ENCODE assay signal across 8 mouse cellular contexts in genomic region chr16:90400906-90401666, GRCm38 (mm10). TPM values are rescaled to one million over a fixed set of nuclear protein-coding genes. Genes with fewer than 3 reads are reported as not detected.
A peak's percentile ranks its signal among the peaks of the same experiment; 100 is the strongest.
DNase-seq lines count a peak whose midpoint lies in the region; ATAC-seq and TF ChIP-seq lines count a peak whose summit lies in the region.
"Had no signal": no experiment of that assay in that cellular context is flagged by ENCODE, and none has a peak within 500 bp of the region (broad histone marks: within the 10 kb centered on the region; RNA-seq: fewer than 3 reads in every experiment).

No protein-coding gene starts in this region.

- TF ChIP-seq EP300 in stomach, postnatal 0 days (optimal IDR thresholded peaks at IDR 0.05), result no peak

- H3K4me1 ChIP-seq in midbrain, embryonic 10.5 days, result peaks cover 33% of the 10 kb centered on the region
- H3K4me1 ChIP-seq in midbrain, postnatal 0 days (ENCODE audit: insufficient read depth, low read length), result no peaks in the 10 kb centered on the region
- peaks cover 46% of the 10 kb centered on the region for H3K4me1 ChIP-seq in embryonic facial prominence, embryonic 15.5 days
- H3K4me1 ChIP-seq in intestine, postnatal 0 days (replicated peaks; ENCODE audit: control insufficient read depth, insufficient read depth, low read length), result 0 out of 2 replicates have a peak, but pooled peaks cover 6% of the 10 kb centered on the region
- H3K4me1 ChIP-seq in stomach, postnatal 0 days (replicated peaks; ENCODE audit: control insufficient read depth, insufficient read depth), result no peaks in the 10 kb centered on the region; the same call in 1 of the 2 replicates

- H3K4me3 ChIP-seq in midbrain, embryonic 10.5 days, result peak overlapping the region; percentile 30; the same call in 1 of the 2 replicates
- no peak overlapping the region for H3K4me3 ChIP-seq in midbrain, postnatal 0 days (ENCODE audit: low read depth, low read length)
- H3K4me3 ChIP-seq in embryonic facial prominence, embryonic 15.5 days (replicated peaks), result no peak overlapping the region
- no peak overlapping the region for H3K4me3 ChIP-seq in intestine, postnatal 0 days (ENCODE audit: low read depth, low read length)
- H3K4me3 ChIP-seq in stomach, postnatal 0 days (ENCODE audit: low read depth, low read length), result no peak overlapping the region

- H3K27ac ChIP-seq in midbrain, embryonic 10.5 days (replicated peaks), result peak overlapping the region; percentile 72
- H3K27ac ChIP-seq in midbrain, postnatal 0 days (ENCODE audit: low read depth, low read length), result no peak overlapping the region
- peak overlapping the region; percentile 75 for H3K27ac ChIP-seq in embryonic facial prominence, embryonic 15.5 days (replicated peaks)
- H3K27ac ChIP-seq in intestine, postnatal 0 days (ENCODE audit: low read depth, low read length), result peak overlapping the region; percentile 35; the same call in 1 of the 2 replicates
- peak overlapping the region; percentile 24; the same call in 1 of the 2 replicates for H3K27ac ChIP-seq in stomach, postnatal 0 days (replicated peaks)

- 13% methylated on average over 12 of the region's 12 CpGs for WGBS in midbrain, embryonic 10.5 days
- 19% methylated on average over 12 of the region's 12 CpGs for WGBS in midbrain, postnatal 0 days
- 11% methylated on average over 12 of the region's 12 CpGs for WGBS in embryonic facial prominence, embryonic 15.5 days
- WGBS in intestine, postnatal 0 days, result 44% methylated on average over 12 of the region's 12 CpGs
- 35% methylated on average over 12 of the region's 12 CpGs for WGBS in stomach, postnatal 0 days

- no peaks in the 10 kb centered on the region for H3K9me3 ChIP-seq in midbrain, embryonic 10.5 days (replicated peaks)
- no peaks in the 10 kb centered on the region for H3K9me3 ChIP-seq in midbrain, postnatal 0 days (ENCODE audit: low read length)
- no peaks in the 10 kb centered on the region for H3K9me3 ChIP-seq in embryonic facial prominence, embryonic 15.5 days (replicated peaks)
- no peaks in the 10 kb centered on the region for H3K9me3 ChIP-seq in intestine, postnatal 0 days (ENCODE audit: control insufficient read depth)
- no peaks in the 10 kb centered on the region for H3K9me3 ChIP-seq in stomach, postnatal 0 days (ENCODE audit: control insufficient read depth, low read length)

- no peaks in the 10 kb centered on the region for H3K27me3 ChIP-seq in midbrain, embryonic 10.5 days (ENCODE audit: low read depth, poor library complexity, severe bottlenecking)
- no peaks in the 10 kb centered on the region for H3K27me3 ChIP-seq in midbrain, postnatal 0 days (ENCODE audit: insufficient read depth, low read length)
- no peaks in the 10 kb centered on the region for H3K27me3 ChIP-seq in embryonic facial prominence, embryonic 15.5 days
- H3K27me3 ChIP-seq in intestine, postnatal 0 days (replicated peaks; ENCODE audit: control insufficient read depth, insufficient read depth, low read length), result no peaks in the 10 kb centered on the region
- no peaks in the 10 kb centered on the region for H3K27me3 ChIP-seq in stomach, postnatal 0 days (ENCODE audit: control insufficient read depth, insufficient read depth, low read length)

- no peak overlapping the region for H3K4me2 ChIP-seq in midbrain, postnatal 0 days (ENCODE audit: low read depth, low read length, poor library complexity, severe bottlenecking)
- H3K4me2 ChIP-seq in embryonic facial prominence, embryonic 15.5 days (replicated peaks), result peak overlapping the region; percentile 30
- H3K4me2 ChIP-seq in intestine, postnatal 0 days (replicated peaks; ENCODE audit: low read depth), result peak overlapping the region; percentile 21; the same call in 1 of the 2 replicates
- H3K4me2 ChIP-seq in stomach, postnatal 0 days (replicated peaks; ENCODE audit: low read depth), result no peak overlapping the region

- H3K36me3 ChIP-seq in midbrain, embryonic 10.5 days, result peaks cover 23% of the 10 kb centered on the region
- no peaks in the 10 kb centered on the region for H3K36me3 ChIP-seq in midbrain, postnatal 0 days (ENCODE audit: insufficient read depth, low read length)
- no peaks in the 10 kb centered on the region for H3K36me3 ChIP-seq in embryonic facial prominence, embryonic 15.5 days
- no peaks in the 10 kb centered on the region for H3K36me3 ChIP-seq in intestine, postnatal 0 days (ENCODE audit: control insufficient read depth, insufficient read depth)
- no peaks in the 10 kb centered on the region for H3K36me3 ChIP-seq in stomach, postnatal 0 days (ENCODE audit: control insufficient read depth, insufficient read depth, low read length)

- no peak for TF ChIP-seq CTCF in midbrain, postnatal 0 days (IDR thresholded peaks at IDR 0.05)
- TF ChIP-seq CTCF in intestine, postnatal 0 days (IDR thresholded peaks at IDR 0.05; ENCODE audit: low read depth), result no peak
- no peak for TF ChIP-seq CTCF in stomach, postnatal 0 days (IDR thresholded peaks at IDR 0.05; ENCODE audit: low read depth)

- peak; percentile 38 for DNase-seq in midbrain, embryonic 10.5 days (ENCODE audit: low spot score)
- no peak for DNase-seq in midbrain, postnatal 0 days (ENCODE audit: low spot score)
- no peak for DNase-seq in stomach, postnatal 0 days (ENCODE audit: low spot score)
- DNase-seq in thymus, postnatal 4 days, result no peak
- no peak for DNase-seq in gastrocnemius, postnatal 25 days

- H3K9ac ChIP-seq in midbrain, postnatal 0 days (replicated peaks; ENCODE audit: low read length, poor library complexity, severe bottlenecking), result no peak overlapping the region
- H3K9ac ChIP-seq in embryonic facial prominence, embryonic 15.5 days, result no peak overlapping the region
- no peak overlapping the region for H3K9ac ChIP-seq in intestine, postnatal 0 days (ENCODE audit: low read depth, low read length)
- no peak overlapping the region for H3K9ac ChIP-seq in stomach, postnatal 0 days (ENCODE audit: low read length)

- ATAC-seq in midbrain, postnatal 0 days (ENCODE audit: low FRiP score), result no peak
- ATAC-seq in embryonic facial prominence, embryonic 15.5 days (ENCODE audit: insufficient number of reproducible peaks, low FRiP score, low TSS enrichment, low read depth), result peak; percentile 49; the same call in 1 of the 2 replicates
- no peak for ATAC-seq in intestine, postnatal 0 days
- no peak for ATAC-seq in stomach, postnatal 0 days (ENCODE audit: low FRiP score, low TSS enrichment)

RNA-seq across cellular contexts. Expression of gene Hunk, which starts 15.3 kb away (rescaled TPM):
- 11.8 and 11.9 TPM in 2 replicates for polyA plus RNA-seq in midbrain, embryonic 10.5 days (2016; fragmentation: Nextera tagmentation; extraction: Ambion mirVana)
- total RNA-seq in midbrain, postnatal 0 days (2014; rRNA removed), result 12.8 and 14.4 TPM in 2 replicates
- polyA plus RNA-seq in midbrain, postnatal 0 days (2015; fragmentation: Nextera tagmentation; extraction: Ambion mirVana), result 3.2 and 3.9 TPM in 2 replicates
- polyA plus RNA-seq in embryonic facial prominence, embryonic 15.5 days (2015; fragmentation: Nextera tagmentation; extraction: Ambion mirVana), result 12.4 and 12.9 TPM in 2 replicates
- polyA plus RNA-seq in intestine, postnatal 0 days (2015; fragmentation: Nextera tagmentation; extraction: Ambion mirVana), result 1.9 and 2.0 TPM in 2 replicates
- 1.8 and 1.9 TPM in 2 replicates for polyA plus RNA-seq in stomach, postnatal 0 days (2015; fragmentation: Nextera tagmentation; extraction: Ambion mirVana)
- total RNA-seq in gastrocnemius, postnatal 25 days (2021), result under 1 TPM; 0.67 to 0.74 TPM
- total RNA-seq: megakaryocyte-erythroid progenitor cell, adult 5-6 weeks had no signal

Comparison
In these comparisons a context has a peak if more than half of its experiments do, and no peak if none do; other contexts are left out.
1. H3K4me2 ChIP-seq: peak in embryonic facial prominence, embryonic 15.5 days (single experiment) and intestine, postnatal 0 days (single experiment); none in midbrain, postnatal 0 days (single experiment) and stomach, postnatal 0 days (single experiment).